Mouse (Mus musculus): ENCODE results near the gene Gse1. TPM values are rescaled to one million over a fixed set of nuclear protein-coding genes. Genes with fewer than 3 reads are reported as not detected.
A peak's percentile ranks its signal among the peaks of the same experiment; 100 is the strongest.

Gse1 gene
- polyA plus RNA-seq, 1 experiment from 2014 or later: 8.7 TPM

GRCm38 (mm10) chr8:120595963-120596362, 367.7 kb downstream of the Gse1 start:
- peaks cover 6% of the 10 kb centered on the region; the same call in 1 of the 2 replicates for H3K4me1 ChIP-seq (replicated peaks)
- H3K27me3 ChIP-seq: peaks cover 6% of the 10 kb centered on the region; the same call in 1 of the 2 replicates
- no peak overlapping the region for H3K4me3 ChIP-seq (replicated peaks)
- H3K4me2 ChIP-seq: no peak overlapping the region
- no peak for ATAC-seq (ENCODE audit: insufficient read depth)
- no peaks in the 10 kb centered on the region for H3K9me3 ChIP-seq (replicated peaks)
- 12% methylated on average over 5 of the region's 5 CpGs for WGBS (ENCODE audit: insufficient replicate concordance)
- H3K36me3 ChIP-seq (replicated peaks): no peaks in the 10 kb centered on the region
- H3K9ac ChIP-seq: no peak overlapping the region
- no peak overlapping the region for H3K27ac ChIP-seq (replicated peaks)

GRCm38 (mm10) chr8:120598579-120598978, 370.3 kb downstream of the Gse1 start:
- Histone ChIP-seq H3K9me3 (replicated peaks) (no peaks in the 10 kb centered on the region), H3K4me2 (no peak overlapping the region), H3K4me1 (replicated peaks) (peaks cover 3% of the 10 kb centered on the region; the same call in 1 of the 2 replicates), H3K4me3 (replicated peaks) (no peak overlapping the region), H3K27me3 (peaks cover 6% of the 10 kb centered on the region; the same call in 1 of the 2 replicates), H3K36me3 (replicated peaks) (no peaks in the 10 kb centered on the region), H3K9ac (no peak overlapping the region), H3K27ac (replicated peaks) (no peak overlapping the region)
- 57% methylated on average over 24 of the region's 24 CpGs for WGBS (ENCODE audit: insufficient replicate concordance)
- no peak for ATAC-seq (ENCODE audit: insufficient read depth)

GRCm38 (mm10) chr8:120599504-120599903, 371.2 kb downstream of the Gse1 start:
- Histone ChIP-seq H3K27me3 (peaks cover 6% of the 10 kb centered on the region; the same call in 1 of the 2 replicates), H3K27ac (replicated peaks) (no peak overlapping the region), H3K4me3 (replicated peaks) (no peak overlapping the region), H3K4me1 (replicated peaks) (peaks cover 3% of the 10 kb centered on the region; the same call in 1 of the 2 replicates), H3K36me3 (replicated peaks) (no peaks in the 10 kb centered on the region), H3K9me3 (replicated peaks) (no peaks in the 10 kb centered on the region), H3K9ac (no peak overlapping the region), H3K4me2 (no peak overlapping the region)
- 27% methylated on average over 7 of the region's 7 CpGs for WGBS (ENCODE audit: insufficient replicate concordance)
- ATAC-seq (ENCODE audit: insufficient read depth): no peak

- ATAC-seq (ENCODE audit: insufficient read depth): no peak
Measured at GRCm38 (mm10) chr8:120602672-120603071, 374.4 kb downstream of the Gse1 start.

GRCm38 (mm10) chr8:120607460-120607859, 379.2 kb downstream of the Gse1 start:
- Histone ChIP-seq H3K27ac (replicated peaks) (no peak overlapping the region), H3K4me3 (replicated peaks) (0 out of 2 replicates have a peak overlapping the region, but pooled peaks have one; percentile 14), H3K36me3 (replicated peaks) (no peaks in the 10 kb centered on the region), H3K9me3 (replicated peaks) (no peaks in the 10 kb centered on the region), H3K4me1 (replicated peaks) (peaks cover 10% of the 10 kb centered on the region), H3K27me3 (peaks cover 6% of the 10 kb centered on the region; the same call in 1 of the 2 replicates), H3K9ac (no peak overlapping the region), H3K4me2 (peak overlapping the region; percentile 46)
- no peak for ATAC-seq (ENCODE audit: insufficient read depth)
- WGBS (ENCODE audit: insufficient replicate concordance): 67% methylated on average over 9 of the region's 9 CpGs

More at GRCm38 (mm10) chr8:120602672-120603071, 374.4 kb downstream of the Gse1 start:
- Histone ChIP-seq H3K36me3 (replicated peaks) (no peaks in the 10 kb centered on the region), H3K9ac (no peak overlapping the region), H3K27me3 (peaks cover 6% of the 10 kb centered on the region; the same call in 1 of the 2 replicates), H3K9me3 (replicated peaks) (no peaks in the 10 kb centered on the region), H3K4me1 (replicated peaks) (peaks cover 6% of the 10 kb centered on the region), H3K4me3 (replicated peaks) (no peak overlapping the region), H3K4me2 (no peak overlapping the region), H3K27ac (replicated peaks) (no peak overlapping the region)
- WGBS (ENCODE audit: insufficient replicate concordance): 63% methylated on average over 6 of the region's 6 CpGs

GRCm38 (mm10) chr8:120607885-120608284, 379.6 kb downstream of the Gse1 start:
- H3K4me3 ChIP-seq (replicated peaks): peak overlapping the region; percentile 14; the same call in 1 of the 2 replicates
- peak overlapping the region; percentile 46 for H3K4me2 ChIP-seq
- H3K9ac ChIP-seq: no peak overlapping the region
- WGBS (ENCODE audit: insufficient replicate concordance): 5% methylated on average over 7 of the region's 7 CpGs
- H3K4me1 ChIP-seq (replicated peaks): peaks cover 10% of the 10 kb centered on the region
- ATAC-seq (ENCODE audit: insufficient read depth): no peak
- peaks cover 9% of the 10 kb centered on the region; the same call in 1 of the 2 replicates for H3K27me3 ChIP-seq
- H3K27ac ChIP-seq (replicated peaks): no peak overlapping the region
- H3K36me3 ChIP-seq (replicated peaks): no peaks in the 10 kb centered on the region
- H3K9me3 ChIP-seq (replicated peaks): no peaks in the 10 kb centered on the region

GRCm38 (mm10) chr8:120610824-120611223, 382.6 kb downstream of the Gse1 start:
- no peak overlapping the region for H3K9ac ChIP-seq
- 73% methylated on average over 6 of the region's 6 CpGs for WGBS (ENCODE audit: insufficient replicate concordance)
- H3K27ac ChIP-seq (replicated peaks): no peak overlapping the region

GRCm38 (mm10) chr8:120614491-120614890, 386.2 kb downstream of the Gse1 start:
- no peak for ATAC-seq (ENCODE audit: insufficient read depth)
- H3K4me3 ChIP-seq (replicated peaks): no peak overlapping the region
- H3K27ac ChIP-seq (replicated peaks): no peak overlapping the region
- peaks cover 20% of the 10 kb centered on the region; the same call in 1 of the 2 replicates for H3K27me3 ChIP-seq
- H3K4me1 ChIP-seq (replicated peaks): peaks cover 11% of the 10 kb centered on the region
- H3K9me3 ChIP-seq (replicated peaks): no peaks in the 10 kb centered on the region
- H3K36me3 ChIP-seq (replicated peaks): no peaks in the 10 kb centered on the region
- no peak overlapping the region for H3K4me2 ChIP-seq
- WGBS (ENCODE audit: insufficient replicate concordance): 58% methylated on average over 3 of the region's 3 CpGs
- H3K9ac ChIP-seq: no peak overlapping the region

More at GRCm38 (mm10) chr8:120610824-120611223, 382.6 kb downstream of the Gse1 start:
- H3K4me3 ChIP-seq (replicated peaks): no peak overlapping the region
- peaks cover 22% of the 10 kb centered on the region; the same call in 1 of the 2 replicates for H3K27me3 ChIP-seq
- no peak for ATAC-seq (ENCODE audit: insufficient read depth)
- H3K4me2 ChIP-seq: no peak overlapping the region
- H3K36me3 ChIP-seq (replicated peaks): no peaks in the 10 kb centered on the region
- peaks cover 10% of the 10 kb centered on the region for H3K4me1 ChIP-seq (replicated peaks)
- H3K9me3 ChIP-seq (replicated peaks): no peaks in the 10 kb centered on the region

GRCm38 (mm10) chr8:120616663-120617626, 388.7 kb downstream of the Gse1 start:
- Histone ChIP-seq H3K4me3 (replicated peaks) (no peak overlapping the region), H3K27ac (replicated peaks) (no peak overlapping the region), H3K4me1 (replicated peaks) (peaks cover 27% of the 10 kb centered on the region), H3K9me3 (replicated peaks) (no peaks in the 10 kb centered on the region), H3K27me3 (peaks cover 15% of the 10 kb centered on the region; the same call in 1 of the 2 replicates), H3K4me2 (no peak overlapping the region), H3K36me3 (replicated peaks) (no peaks in the 10 kb centered on the region), H3K9ac (no peak overlapping the region)
- 49% methylated on average over 7 of the region's 8 CpGs for WGBS (ENCODE audit: insufficient replicate concordance)
- no peak for ATAC-seq (ENCODE audit: insufficient read depth)

- H3K36me3 ChIP-seq (replicated peaks): no peaks in the 10 kb centered on the region
- H3K9me3 ChIP-seq (replicated peaks): no peaks in the 10 kb centered on the region
- no peak overlapping the region for H3K4me3 ChIP-seq (replicated peaks)
- no peak overlapping the region for H3K4me2 ChIP-seq
- no peak overlapping the region for H3K9ac ChIP-seq
- no peak overlapping the region for H3K27ac ChIP-seq (replicated peaks)
- H3K27me3 ChIP-seq: peaks cover 10% of the 10 kb centered on the region; the same call in 1 of the 2 replicates
- ATAC-seq (ENCODE audit: insufficient read depth): no peak
- 0% methylated on average over 6 of the region's 6 CpGs for WGBS (ENCODE audit: insufficient replicate concordance)
- peaks cover 31% of the 10 kb centered on the region for H3K4me1 ChIP-seq (replicated peaks)
Measured at GRCm38 (mm10) chr8:120618110-120618509, 389.9 kb downstream of the Gse1 start.
